Mouse (Mus musculus) G1E (cell line): Measurements from ENCODE around the gene Mrpl38.

ENCODE experiments used
- CTCF ChIP-seq: IDR thresholded peaks from 2 replicates; pipeline ENCODE4 v1.5.1; 2012; ENCODE audit warnings: low read depth, low read length, inconsistent platforms, mixed read lengths
- GATA1 ChIP-seq: IDR thresholded peaks from 2 replicates; pipeline ENCODE4 v1.6.1; 2012; ENCODE audit warnings: borderline replicate concordance, low read length, inconsistent platforms, mixed read lengths
- POLR2AphosphoS5 ChIP-seq: IDR thresholded peaks from 2 replicates; pipeline ENCODE4 v1.6.1; 2012; ENCODE audit warnings: low read depth, low read length, inconsistent platforms; ENCODE audit not compliant: insufficient replicate concordance

DNA sequence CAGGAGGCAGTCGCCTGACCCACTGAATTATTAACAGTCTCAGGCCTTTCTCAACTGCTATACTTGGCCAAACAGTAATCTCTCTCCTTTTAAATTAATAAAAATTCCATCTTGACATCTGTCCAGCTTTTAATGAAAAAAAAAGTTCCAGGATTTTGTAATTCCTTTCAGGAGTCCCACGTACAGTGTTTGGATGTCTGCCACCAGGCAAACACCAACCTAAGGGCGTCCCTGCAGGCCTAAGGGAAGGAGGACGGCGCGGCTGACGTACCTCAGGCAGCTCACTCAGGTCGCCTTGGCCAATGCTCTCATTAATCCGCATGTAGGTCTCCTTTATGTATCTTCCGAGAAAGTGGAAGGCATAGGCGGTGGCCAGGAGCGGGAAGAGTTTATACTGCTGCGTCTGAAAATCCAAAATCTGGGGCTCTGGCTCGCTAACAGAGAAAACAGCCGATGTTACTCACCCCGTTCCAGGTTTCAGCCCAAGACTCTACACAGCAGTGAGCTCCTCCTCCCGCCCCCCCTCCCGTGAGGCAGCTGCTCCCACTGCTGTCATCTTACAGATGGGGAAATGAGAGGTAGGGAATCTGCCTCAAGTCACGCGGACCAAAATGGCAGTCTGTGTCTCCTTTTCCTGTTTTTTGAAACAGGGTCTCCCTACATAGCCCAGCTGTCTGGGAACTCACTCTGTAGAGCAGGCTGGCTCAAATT lies 39.9 kb upstream of the Mrpl38 start:
- TF ChIP-seq CTCF = no peak
- TF ChIP-seq GATA1 = no peak
- TF ChIP-seq POLR2AphosphoS5 = no peak
